ENCODE assay signal across 18 mouse cellular contexts in genomic region chr11:71436335-71436734, GRCm38 (mm10).
DNase-seq lines count a peak whose midpoint lies in the region; ATAC-seq lines count a peak whose summit lies in the region.
"Had no signal": no experiment of that assay in that cellular context is flagged by ENCODE, and none has a peak within 500 bp of the region (broad histone marks: within the 10 kb centered on the region; RNA-seq: fewer than 3 reads in every experiment).

No protein-coding gene starts in this region.

- no peak for DNase-seq in hindbrain, embryonic 11.5 days (ENCODE audit: low spot score)
- DNase-seq in forebrain, embryonic 14.5 days (ENCODE audit: low spot score): peak; percentile 50
- no peak for DNase-seq in neural tube, embryonic 10.5 days (ENCODE audit: extremely low spot score, low spot score)
- DNase-seq: heart, postnatal 10 days; kidney, adult 2 months; kidney, postnatal 25 days; lung, adult 18-20 months; lung, postnatal 14 days; right cerebral cortex, postnatal 4 days; thymus, adult 2 months had no signal

- no peak overlapping the region for H3K4me2 ChIP-seq in hindbrain, embryonic 15.5 days
- no peak overlapping the region for H3K4me2 ChIP-seq in hindbrain, embryonic 11.5 days (replicated peaks; ENCODE audit: low read depth, low read length)
- H3K4me2 ChIP-seq in midbrain, embryonic 16.5 days (ENCODE audit: low read length): no peak overlapping the region
- H3K4me2 ChIP-seq in midbrain, embryonic 15.5 days: no peak overlapping the region
- no peak overlapping the region for H3K4me2 ChIP-seq in forebrain, embryonic 14.5 days (ENCODE audit: low read length)
- H3K4me2 ChIP-seq: embryonic facial prominence, embryonic 13.5 days; heart, embryonic 11.5 days; liver, embryonic 11.5 days had no signal

- 48% methylated on average over 1 of the region's 1 CpGs for WGBS in hindbrain, embryonic 15.5 days
- 87% methylated on average over 1 of the region's 1 CpGs for WGBS in hindbrain, embryonic 11.5 days
- WGBS in midbrain, embryonic 16.5 days: 56% methylated on average over 1 of the region's 1 CpGs
- WGBS in midbrain, embryonic 15.5 days: 42% methylated on average over 1 of the region's 1 CpGs
- 23% methylated on average over 1 of the region's 1 CpGs for WGBS in forebrain, embryonic 14.5 days

- H3K27ac ChIP-seq in hindbrain, embryonic 15.5 days (replicated peaks): peak overlapping the region; percentile 38; the same call in 1 of the 2 replicates
- no peak overlapping the region for H3K27ac ChIP-seq in hindbrain, embryonic 11.5 days (ENCODE audit: low read depth, low read length)
- peak overlapping the region; percentile 61; the same call in 1 of the 2 replicates for H3K27ac ChIP-seq in midbrain, embryonic 16.5 days (ENCODE audit: low read length)
- H3K27ac ChIP-seq in midbrain, embryonic 15.5 days: no peak overlapping the region
- H3K27ac ChIP-seq in forebrain, embryonic 14.5 days (ENCODE audit: low read depth, low read length): peak overlapping the region; percentile 58; the same call in 1 of the 2 replicates
- H3K27ac ChIP-seq: embryonic facial prominence, embryonic 13.5 days had no signal

- H3K36me3 ChIP-seq in hindbrain, embryonic 15.5 days: no peaks in the 10 kb centered on the region
- H3K36me3 ChIP-seq in hindbrain, embryonic 11.5 days (ENCODE audit: control insufficient read depth, insufficient read depth, low read length): no peaks in the 10 kb centered on the region
- no peaks in the 10 kb centered on the region for H3K36me3 ChIP-seq in midbrain, embryonic 16.5 days (ENCODE audit: control insufficient read depth, insufficient read depth, low read length)
- no peaks in the 10 kb centered on the region for H3K36me3 ChIP-seq in midbrain, embryonic 15.5 days (replicated peaks)
- no peaks in the 10 kb centered on the region for H3K36me3 ChIP-seq in forebrain, embryonic 14.5 days (ENCODE audit: control insufficient read depth, insufficient read depth, low read length)
- H3K36me3 ChIP-seq: embryonic facial prominence, embryonic 13.5 days had no signal

- no peak overlapping the region for H3K9ac ChIP-seq in hindbrain, embryonic 15.5 days
- no peak overlapping the region for H3K9ac ChIP-seq in hindbrain, embryonic 11.5 days (ENCODE audit: low read depth, low read length)
- H3K9ac ChIP-seq in midbrain, embryonic 16.5 days (ENCODE audit: low read depth, low read length): no peak overlapping the region
- H3K9ac ChIP-seq in midbrain, embryonic 15.5 days: no peak overlapping the region
- H3K9ac ChIP-seq in forebrain, embryonic 14.5 days (ENCODE audit: low read length): no peak overlapping the region
- H3K9ac ChIP-seq: embryonic facial prominence, embryonic 13.5 days had no signal

- H3K4me3 ChIP-seq in hindbrain, embryonic 15.5 days: no peak overlapping the region
- H3K4me3 ChIP-seq in hindbrain, embryonic 11.5 days (ENCODE audit: low read depth, low read length): no peak overlapping the region
- no peak overlapping the region for H3K4me3 ChIP-seq in midbrain, embryonic 16.5 days (ENCODE audit: low read depth, low read length)
- H3K4me3 ChIP-seq in midbrain, embryonic 15.5 days: no peak overlapping the region
- H3K4me3 ChIP-seq in forebrain, embryonic 14.5 days (ENCODE audit: low read depth, low read length): no peak overlapping the region
- H3K4me3 ChIP-seq: embryonic facial prominence, embryonic 13.5 days; megakaryocyte, embryonic 14.5 days had no signal

- H3K27me3 ChIP-seq in hindbrain, embryonic 15.5 days: no peaks in the 10 kb centered on the region
- H3K27me3 ChIP-seq in hindbrain, embryonic 11.5 days (ENCODE audit: control insufficient read depth, insufficient read depth, low read length): no peaks in the 10 kb centered on the region
- H3K27me3 ChIP-seq in midbrain, embryonic 16.5 days (ENCODE audit: control insufficient read depth, insufficient read depth, low read depth, low read length): no peaks in the 10 kb centered on the region; the same call in 1 of the 2 replicates
- H3K27me3 ChIP-seq in midbrain, embryonic 15.5 days (replicated peaks): no peaks in the 10 kb centered on the region
- no peaks in the 10 kb centered on the region for H3K27me3 ChIP-seq in forebrain, embryonic 14.5 days (replicated peaks; ENCODE audit: control insufficient read depth, insufficient read depth, low read length)
- H3K27me3 ChIP-seq: megakaryocyte, embryonic 14.5 days had no signal

- no peaks in the 10 kb centered on the region for H3K9me3 ChIP-seq in hindbrain, embryonic 15.5 days
- no peaks in the 10 kb centered on the region for H3K9me3 ChIP-seq in hindbrain, embryonic 11.5 days (ENCODE audit: control insufficient read depth, low read length)
- H3K9me3 ChIP-seq in midbrain, embryonic 16.5 days (replicated peaks; ENCODE audit: control insufficient read depth, low read length, poor library complexity, severe bottlenecking): no peaks in the 10 kb centered on the region
- H3K9me3 ChIP-seq in midbrain, embryonic 15.5 days: no peaks in the 10 kb centered on the region
- H3K9me3 ChIP-seq in forebrain, embryonic 14.5 days (replicated peaks; ENCODE audit: control insufficient read depth, low read length): no peaks in the 10 kb centered on the region
- H3K9me3 ChIP-seq: embryonic facial prominence, embryonic 13.5 days had no signal

- H3K4me1 ChIP-seq in hindbrain, embryonic 15.5 days (replicated peaks): peaks cover 32% of the 10 kb centered on the region
- H3K4me1 ChIP-seq in hindbrain, embryonic 11.5 days (replicated peaks; ENCODE audit: control insufficient read depth, insufficient read depth, low read length): peaks cover 2% of the 10 kb centered on the region
- H3K4me1 ChIP-seq in midbrain, embryonic 16.5 days (ENCODE audit: control insufficient read depth, insufficient read depth, low read length): peaks cover 27% of the 10 kb centered on the region
- peaks cover 28% of the 10 kb centered on the region for H3K4me1 ChIP-seq in midbrain, embryonic 15.5 days
- H3K4me1 ChIP-seq in forebrain, embryonic 14.5 days (ENCODE audit: control insufficient read depth, insufficient read depth, low read length): peaks cover 48% of the 10 kb centered on the region
- H3K4me1 ChIP-seq: megakaryocyte, embryonic 14.5 days had no signal

- no peak for ATAC-seq in hindbrain, embryonic 15.5 days (ENCODE audit: low FRiP score, low read depth)
- ATAC-seq in hindbrain, embryonic 11.5 days (ENCODE audit: low FRiP score): no peak
- ATAC-seq in midbrain, embryonic 16.5 days: no peak
- ATAC-seq in midbrain, embryonic 15.5 days (replicated peaks): no peak
- ATAC-seq in forebrain, embryonic 14.5 days: no peak
- no peak for ATAC-seq in inflammation-experienced regulatory T-cells, adult 6 months

Comparison
In these comparisons a context has a peak if more than half of its experiments do, and no peak if none do; other contexts are left out.
1. H3K27ac ChIP-seq: peak in hindbrain, embryonic 15.5 days (single experiment), midbrain, embryonic 16.5 days (single experiment) and forebrain, embryonic 14.5 days (single experiment); none in hindbrain, embryonic 11.5 days (single experiment) and midbrain, embryonic 15.5 days (single experiment).